Mouse (Mus musculus): ENCODE measurements around the gene Trpm8. TPM values are rescaled to one million over a fixed set of nuclear protein-coding genes. Genes with fewer than 3 reads are reported as not detected.

Trpm8 gene
- total and polyA plus RNA-seq, 2 experiments from 2014 or later: not detected

DNA sequence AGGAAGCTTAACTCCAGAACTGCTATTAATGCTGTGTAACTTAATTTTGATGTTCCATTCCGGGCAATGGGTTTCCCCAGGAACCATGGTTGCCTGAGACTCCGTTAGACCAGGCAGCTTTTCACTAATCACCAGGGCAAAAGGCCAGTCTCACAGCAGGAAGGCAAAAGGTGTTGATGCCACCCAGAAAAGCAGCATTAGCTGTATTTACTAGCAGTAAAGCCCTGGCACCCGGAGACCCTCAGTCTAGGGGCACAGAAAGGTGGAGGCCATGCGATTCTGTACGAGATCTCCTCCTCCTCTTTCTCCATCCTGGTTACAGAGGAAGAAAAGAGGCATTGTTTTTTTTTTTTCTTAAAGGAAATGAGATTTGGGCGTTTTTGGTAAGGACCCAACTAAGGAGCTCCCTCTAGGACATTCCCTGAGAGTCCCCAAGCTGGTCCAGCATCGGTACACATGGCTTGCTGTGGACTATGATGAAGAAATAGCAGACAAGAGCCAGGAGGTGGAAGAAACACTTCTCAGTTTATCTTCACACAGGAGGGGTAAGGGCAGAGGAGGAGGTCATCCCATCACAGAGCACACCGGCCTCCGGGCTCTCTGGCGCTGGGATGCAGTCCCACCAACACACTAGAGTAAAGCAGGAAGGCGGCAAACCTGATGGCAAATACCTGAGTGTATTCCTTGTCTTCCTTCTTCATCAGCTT, 2.9 kb upstream of the Trpm8 start:
- DNase-seq (ENCODE audit: low spot score): no peak
- peaks cover 26% of the 10 kb centered on the region for H3K4me1 ChIP-seq (ENCODE audit: control insufficient read depth, insufficient read depth)
- H3K9me3 ChIP-seq (replicated peaks; ENCODE audit: control insufficient read depth, low read length): no peaks in the 10 kb centered on the region
- peaks cover 54% of the 10 kb centered on the region for H3K36me3 ChIP-seq (replicated peaks; ENCODE audit: control insufficient read depth, insufficient read depth, low read length)
- H3K27ac ChIP-seq (ENCODE audit: low read depth): no peak overlapping the region
- TF ChIP-seq CTCF (IDR thresholded peaks at IDR 0.05; ENCODE audit: low read depth): no peak
- no peak for TF ChIP-seq EP300 (IDR thresholded peaks at IDR 0.05; ENCODE audit: low read depth)
- 68% methylated on average over 11 of the region's 11 CpGs for WGBS
- no peak overlapping the region for H3K4me3 ChIP-seq (ENCODE audit: low read depth, low read length)
- no peak for ATAC-seq (ENCODE audit: insufficient read depth, low read depth)
- no peak overlapping the region for H3K9ac ChIP-seq (replicated peaks; ENCODE audit: low read depth, low read length)
- no peaks in the 10 kb centered on the region for H3K27me3 ChIP-seq (ENCODE audit: control insufficient read depth, insufficient read depth, low read length)
- no peak overlapping the region for H3K4me2 ChIP-seq (ENCODE audit: low read depth, low read length)

DNA sequence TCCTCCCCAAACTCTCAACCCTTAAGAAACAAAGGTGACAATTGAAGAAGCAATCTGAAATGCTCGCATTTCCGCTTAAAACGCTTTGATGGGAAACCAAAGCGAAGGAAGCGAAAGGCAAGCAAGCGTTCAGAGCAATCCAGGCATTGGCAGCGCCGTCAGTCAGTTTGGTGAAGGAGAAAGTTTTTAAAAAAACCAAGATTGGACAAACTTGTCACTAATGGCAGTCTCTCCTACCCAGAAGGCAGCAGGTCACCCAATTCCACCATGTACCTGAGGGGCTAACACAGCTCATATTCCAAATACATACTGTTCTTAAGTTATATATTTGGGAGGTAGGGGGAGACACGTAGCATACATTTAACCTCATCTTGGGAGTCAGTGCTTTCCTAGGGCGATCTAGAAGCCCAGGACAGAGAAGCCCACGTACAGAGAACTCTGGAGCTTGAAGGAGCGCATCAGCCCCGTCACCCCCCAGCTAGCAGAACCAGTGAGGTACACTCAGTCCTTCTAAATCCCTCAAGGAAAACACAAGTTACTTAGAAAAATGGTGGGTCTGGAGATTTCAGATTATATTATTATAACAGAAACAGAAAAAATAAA, 2.3 kb upstream of the Trpm8 start:
- H3K9ac ChIP-seq (replicated peaks; ENCODE audit: low read depth, low read length): peak overlapping the region; percentile 69; the same call in 1 of the 2 replicates
- no peak for ATAC-seq (ENCODE audit: insufficient read depth, low read depth)

DNA sequence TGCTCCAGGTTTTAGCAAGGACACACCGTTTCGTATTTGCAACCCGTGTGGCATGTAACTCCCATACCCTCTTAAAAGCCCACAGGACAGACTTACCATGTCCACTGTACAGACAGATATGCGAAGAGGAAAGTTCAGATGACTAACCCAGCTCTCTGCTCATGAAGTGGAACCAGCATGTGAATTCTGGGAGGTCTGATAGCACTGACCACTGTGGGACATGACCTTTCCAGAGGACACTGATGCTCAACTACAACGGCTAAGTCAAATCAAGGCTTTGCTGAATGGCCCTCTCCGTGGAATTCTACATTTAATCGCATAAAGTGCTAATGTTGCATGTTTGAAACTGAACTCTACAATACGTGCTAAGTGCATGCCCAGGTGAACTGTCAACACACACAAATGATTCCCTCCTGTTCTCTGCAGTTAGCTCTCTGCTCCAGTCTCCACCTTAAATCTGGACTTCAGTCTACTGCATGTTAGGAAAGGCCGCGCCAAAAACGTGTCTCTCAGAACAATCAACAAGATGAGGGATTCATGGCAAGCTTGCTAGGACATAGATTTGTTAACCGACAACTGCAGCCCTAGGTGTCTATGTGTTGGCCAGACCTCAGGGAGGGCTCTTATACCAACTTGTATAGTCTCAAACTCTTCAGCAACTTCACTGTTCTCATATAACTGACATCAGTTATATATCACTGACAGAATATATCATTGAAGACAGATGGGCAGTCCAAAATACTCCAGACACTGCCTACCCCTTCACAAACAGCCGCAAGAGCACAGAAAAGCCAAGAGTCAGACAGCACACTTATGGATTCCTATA, 1.6 kb upstream of the Trpm8 start:
- Histone ChIP-seq H3K4me3 (ENCODE audit: low read depth, low read length) (peak overlapping the region; percentile 57), H3K4me2 (ENCODE audit: low read depth, low read length) (peak overlapping the region; percentile 62), H3K9me3 (replicated peaks; ENCODE audit: control insufficient read depth, low read length) (no peaks in the 10 kb centered on the region), H3K27me3 (ENCODE audit: control insufficient read depth, insufficient read depth, low read length) (no peaks in the 10 kb centered on the region), H3K9ac (replicated peaks; ENCODE audit: low read depth, low read length) (peak overlapping the region; percentile 69), H3K36me3 (replicated peaks; ENCODE audit: control insufficient read depth, insufficient read depth, low read length) (peaks cover 48% of the 10 kb centered on the region), H3K4me1 (ENCODE audit: control insufficient read depth, insufficient read depth) (peaks cover 26% of the 10 kb centered on the region), H3K27ac (ENCODE audit: low read depth) (no peak overlapping the region)
- ATAC-seq (ENCODE audit: insufficient read depth, low read depth) (no peak), DNase-seq (ENCODE audit: low spot score) (no peak)
- 0 out of 2 replicates have a peak, but pooled peaks have one; percentile 6 for TF ChIP-seq CTCF (IDR thresholded peaks at IDR 0.05; ENCODE audit: low read depth)
- no peak for TF ChIP-seq EP300 (IDR thresholded peaks at IDR 0.05; ENCODE audit: low read depth)
- 56% methylated on average over 13 of the region's 13 CpGs for WGBS

More for the DNA sequence above, 2.3 kb upstream of the Trpm8 start:
- WGBS: 68% methylated on average over 13 of the region's 13 CpGs
- Histone ChIP-seq H3K9me3 (replicated peaks; ENCODE audit: control insufficient read depth, low read length) (no peaks in the 10 kb centered on the region), H3K4me2 (ENCODE audit: low read depth, low read length) (peak overlapping the region; percentile 62), H3K36me3 (replicated peaks; ENCODE audit: control insufficient read depth, insufficient read depth, low read length) (peaks cover 48% of the 10 kb centered on the region), H3K27me3 (ENCODE audit: control insufficient read depth, insufficient read depth, low read length) (no peaks in the 10 kb centered on the region), H3K27ac (ENCODE audit: low read depth) (no peak overlapping the region), H3K4me1 (ENCODE audit: control insufficient read depth, insufficient read depth) (peaks cover 26% of the 10 kb centered on the region), H3K4me3 (ENCODE audit: low read depth, low read length) (no peak overlapping the region)
- DNase-seq (ENCODE audit: low spot score): no peak
- no peak for TF ChIP-seq EP300 (IDR thresholded peaks at IDR 0.05; ENCODE audit: low read depth)
- TF ChIP-seq CTCF (IDR thresholded peaks at IDR 0.05; ENCODE audit: low read depth): no peak

DNA sequence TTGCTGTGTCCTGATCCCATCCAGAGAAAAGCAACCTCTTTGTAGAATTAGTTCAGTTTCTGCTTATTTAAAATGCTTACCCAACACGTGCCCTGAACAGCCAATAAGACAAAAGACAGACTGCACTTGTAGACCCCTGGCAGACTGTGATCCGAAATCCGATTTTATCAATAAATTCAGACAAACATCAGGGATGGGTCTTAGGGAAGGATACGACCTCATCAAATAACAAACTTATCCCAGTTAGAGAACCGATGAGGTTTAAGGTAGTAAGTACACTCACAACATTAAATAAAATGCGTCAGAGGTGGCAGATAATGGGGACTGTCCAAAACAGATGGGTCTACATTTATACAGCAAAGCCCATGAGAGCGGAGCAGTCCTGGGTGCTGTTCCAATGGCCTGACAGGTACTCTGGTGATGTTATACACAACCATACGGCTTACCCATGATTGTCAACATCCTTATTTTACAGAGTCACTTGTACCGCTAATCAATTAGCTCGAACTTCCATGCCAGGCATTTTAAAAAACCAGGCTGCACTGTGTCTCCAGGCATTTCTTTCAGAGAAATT, 850 bp upstream of the Trpm8 start:
- no peak for DNase-seq (ENCODE audit: low spot score)
- H3K4me3 ChIP-seq (ENCODE audit: low read depth, low read length): peak overlapping the region; percentile 57
- ATAC-seq (ENCODE audit: insufficient read depth, low read depth): 0 out of 2 replicates have a peak, but pooled peaks have one; percentile 1

More for the DNA sequence above, 850 bp upstream of the Trpm8 start:
- WGBS: 16% methylated on average over 10 of the region's 10 CpGs
- TF ChIP-seq EP300 (IDR thresholded peaks at IDR 0.05; ENCODE audit: low read depth): no peak
- no peak; the same call in 1 of the 2 replicates for TF ChIP-seq CTCF (IDR thresholded peaks at IDR 0.05; ENCODE audit: low read depth)
- Histone ChIP-seq H3K27ac (ENCODE audit: low read depth) (peak overlapping the region; percentile 78), H3K4me1 (ENCODE audit: control insufficient read depth, insufficient read depth) (peaks cover 26% of the 10 kb centered on the region), H3K27me3 (ENCODE audit: control insufficient read depth, insufficient read depth, low read length) (no peaks in the 10 kb centered on the region), H3K36me3 (replicated peaks; ENCODE audit: control insufficient read depth, insufficient read depth, low read length) (peaks cover 44% of the 10 kb centered on the region), H3K9me3 (replicated peaks; ENCODE audit: control insufficient read depth, low read length) (no peaks in the 10 kb centered on the region), H3K9ac (replicated peaks; ENCODE audit: low read depth, low read length) (peak overlapping the region; percentile 69), H3K4me2 (ENCODE audit: low read depth, low read length) (peak overlapping the region; percentile 62)

All from heart, postnatal 0 days (tissue).